Mouse (Mus musculus): ENCODE measurements at regions not wholly inside any gene's neighbourhood (a gene's known extent, or its start where the extent isn't known, plus 50 kb on each side); places are given as distances from the start of the nearest gene placed in this dataset.

DNA sequence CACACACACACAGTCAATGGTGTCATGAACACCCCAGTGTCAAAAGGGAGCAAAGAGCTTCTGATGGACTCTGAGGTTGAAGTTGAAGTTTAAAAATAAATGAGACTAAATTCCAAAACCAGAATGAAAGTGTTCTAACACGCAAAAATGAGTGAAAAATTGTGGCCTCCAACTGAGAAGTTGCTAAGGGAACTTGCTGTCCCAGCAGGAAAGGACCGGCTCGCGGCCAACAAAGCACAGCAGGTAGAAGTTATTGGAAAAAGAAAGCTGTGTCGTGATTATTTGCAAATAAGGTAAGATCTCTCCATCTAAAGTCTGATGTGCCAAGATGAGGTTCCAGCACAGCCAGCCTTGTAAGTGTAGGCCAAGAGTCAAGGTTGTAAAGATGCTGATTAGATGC, 169.7 kb downstream of the Nrp2 start:
- H3K9ac ChIP-seq = no peak overlapping the region
- no peak overlapping the region for H3K27ac ChIP-seq (ENCODE audit: low read depth)
- H3K4me3 ChIP-seq (ENCODE audit: low read depth, low read length) = no peak overlapping the region
- H3K9me3 ChIP-seq (ENCODE audit: low read depth, low read length) = no peaks in the 10 kb centered on the region
- DNase-seq (no peak), ATAC-seq (ENCODE audit: insufficient read depth) (no peak)
- H3K36me3 ChIP-seq (ENCODE audit: insufficient read depth) = no peaks in the 10 kb centered on the region
- 92% methylated on average over 5 of the region's 5 CpGs for WGBS
- H3K4me2 ChIP-seq = no peak overlapping the region
- no peaks in the 10 kb centered on the region for H3K27me3 ChIP-seq (ENCODE audit: insufficient read depth, low read length)
- TF ChIP-seq CTCF (IDR thresholded peaks at IDR 0.05; ENCODE audit: low read depth) = no peak
- H3K4me1 ChIP-seq (ENCODE audit: insufficient read depth) = no peaks in the 10 kb centered on the region

DNA sequence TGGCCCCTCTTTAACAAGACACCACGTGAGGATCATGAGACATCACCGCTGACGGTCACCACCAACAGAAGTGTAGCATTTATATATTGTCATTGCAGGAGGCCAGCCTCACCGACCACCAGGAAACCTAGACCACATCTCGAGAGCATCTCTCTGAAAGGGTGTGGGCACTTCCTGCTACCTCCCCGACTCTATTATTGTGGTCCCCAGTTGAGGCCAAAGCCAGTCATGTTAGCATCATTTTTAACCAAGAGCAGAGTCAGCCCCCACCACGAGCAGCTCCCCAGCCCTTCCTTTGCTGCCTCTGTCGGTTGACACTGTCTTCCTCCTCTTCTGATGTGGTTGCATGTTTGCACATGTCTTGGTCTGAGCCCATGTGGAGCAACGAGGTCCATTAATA, 172.5 kb downstream of the Nrp2 start:
- no peak overlapping the region for H3K27ac ChIP-seq (ENCODE audit: low read depth)
- ATAC-seq (ENCODE audit: insufficient read depth) = no peak

DNA sequence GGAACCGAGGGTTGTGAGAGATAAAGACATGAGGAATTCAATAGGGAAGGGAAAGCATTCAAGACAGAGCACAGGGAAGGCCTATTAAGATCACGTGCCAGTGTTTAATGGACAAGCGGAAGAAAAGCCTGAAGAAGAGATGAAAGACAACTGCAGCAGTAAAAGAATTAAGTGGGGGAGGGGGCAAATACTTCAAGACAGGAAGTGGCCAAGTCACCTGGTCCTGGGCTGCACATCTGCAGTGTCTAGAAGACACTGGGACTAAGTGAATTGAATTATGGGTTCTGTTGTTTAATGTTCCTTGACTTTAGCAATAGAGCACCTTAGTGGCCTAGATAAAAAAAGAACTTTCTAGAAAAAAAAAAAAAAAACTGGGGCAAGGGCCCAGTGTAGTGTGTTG, 173.6 kb downstream of the Nrp2 start:
- H3K4me3 ChIP-seq (ENCODE audit: low read depth, low read length) = no peak overlapping the region
- ATAC-seq (ENCODE audit: insufficient read depth) = no peak
- H3K9me3 ChIP-seq (ENCODE audit: low read depth, low read length) = no peaks in the 10 kb centered on the region
- no peak overlapping the region for H3K9ac ChIP-seq
- H3K36me3 ChIP-seq (ENCODE audit: insufficient read depth) = no peaks in the 10 kb centered on the region
- no peaks in the 10 kb centered on the region for H3K4me1 ChIP-seq (ENCODE audit: insufficient read depth)
- DNase-seq = no peak
- no peaks in the 10 kb centered on the region for H3K27me3 ChIP-seq (ENCODE audit: insufficient read depth, low read length)
- no peak overlapping the region for H3K27ac ChIP-seq (ENCODE audit: low read depth)
- no peak overlapping the region for H3K4me2 ChIP-seq
- TF ChIP-seq CTCF (IDR thresholded peaks at IDR 0.05; ENCODE audit: low read depth) = no peak
- WGBS = 61% methylated on average over 3 of the region's 3 CpGs

More for the DNA sequence above, 172.5 kb downstream of the Nrp2 start:
- DNase-seq = no peak
- no peaks in the 10 kb centered on the region for H3K36me3 ChIP-seq (ENCODE audit: insufficient read depth)
- no peak overlapping the region for H3K4me2 ChIP-seq
- H3K27me3 ChIP-seq (ENCODE audit: insufficient read depth, low read length) = no peaks in the 10 kb centered on the region
- TF ChIP-seq CTCF (IDR thresholded peaks at IDR 0.05; ENCODE audit: low read depth) = no peak
- no peaks in the 10 kb centered on the region for H3K9me3 ChIP-seq (ENCODE audit: low read depth, low read length)
- 75% methylated on average over 9 of the region's 9 CpGs for WGBS
- H3K4me1 ChIP-seq (ENCODE audit: insufficient read depth) = no peaks in the 10 kb centered on the region
- no peak overlapping the region for H3K9ac ChIP-seq
- H3K4me3 ChIP-seq (ENCODE audit: low read depth, low read length) = no peak overlapping the region

DNA sequence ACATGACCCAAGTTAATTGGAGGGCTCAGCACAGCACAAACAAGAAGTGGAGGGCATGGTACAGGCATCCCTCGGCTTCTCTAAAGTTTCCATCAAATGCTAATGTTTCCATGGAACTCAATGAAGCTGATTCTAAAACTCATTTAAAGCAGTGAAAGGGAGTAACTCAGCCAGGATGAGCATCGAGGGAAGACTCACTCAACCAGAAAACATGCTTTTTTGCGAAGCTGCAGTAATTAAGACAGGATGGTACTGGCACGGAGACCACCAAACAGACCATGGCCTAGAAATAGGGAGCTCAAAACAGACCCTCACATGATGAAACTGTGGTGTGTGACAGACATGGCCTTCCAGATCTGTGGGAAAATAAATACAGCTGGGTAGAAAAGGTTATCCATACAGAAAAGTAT, 177.8 kb downstream of the Nrp2 start:
- 78% methylated on average over 4 of the region's 4 CpGs for WGBS
- ATAC-seq (ENCODE audit: insufficient read depth) (no peak), DNase-seq (no peak)
- no peaks in the 10 kb centered on the region for H3K27me3 ChIP-seq (ENCODE audit: insufficient read depth, low read length)
- TF ChIP-seq CTCF (IDR thresholded peaks at IDR 0.05; ENCODE audit: low read depth) = no peak
- H3K4me1 ChIP-seq (ENCODE audit: insufficient read depth) = no peaks in the 10 kb centered on the region
- no peaks in the 10 kb centered on the region for H3K9me3 ChIP-seq (ENCODE audit: low read depth, low read length)
- no peak overlapping the region for H3K9ac ChIP-seq
- no peak overlapping the region for H3K4me2 ChIP-seq
- H3K27ac ChIP-seq (ENCODE audit: low read depth) = no peak overlapping the region
- no peak overlapping the region for H3K4me3 ChIP-seq (ENCODE audit: low read depth, low read length)
- H3K36me3 ChIP-seq (ENCODE audit: insufficient read depth) = no peaks in the 10 kb centered on the region

DNA sequence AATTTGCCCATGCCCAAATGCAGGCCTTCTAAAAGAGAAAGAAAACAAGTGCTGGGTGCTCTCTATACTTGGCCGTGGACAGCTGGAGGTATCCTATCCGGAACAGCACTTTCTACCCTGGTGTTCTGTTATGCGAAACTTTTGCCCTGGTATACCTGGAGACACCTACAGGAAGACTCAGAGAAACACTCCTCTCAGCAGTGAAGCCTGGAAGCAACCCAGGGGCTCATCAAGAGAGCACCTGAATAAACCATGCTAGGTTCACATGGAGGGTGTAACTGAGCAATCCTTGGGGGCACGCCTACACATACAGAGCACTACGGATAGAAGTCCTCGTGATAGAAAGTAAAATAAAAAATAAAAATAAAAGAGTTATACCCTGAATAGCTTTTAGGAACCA, 178.4 kb downstream of the Nrp2 start:
- no peak for DNase-seq
- no peak for TF ChIP-seq CTCF (IDR thresholded peaks at IDR 0.05; ENCODE audit: low read depth)
- no peak overlapping the region for H3K9ac ChIP-seq
- no peak overlapping the region for H3K27ac ChIP-seq (ENCODE audit: low read depth)
- no peak for ATAC-seq (ENCODE audit: insufficient read depth)
- no peaks in the 10 kb centered on the region for H3K27me3 ChIP-seq (ENCODE audit: insufficient read depth, low read length)
- 77% methylated on average over 6 of the region's 6 CpGs for WGBS
- H3K9me3 ChIP-seq (ENCODE audit: low read depth, low read length) = no peaks in the 10 kb centered on the region
- no peaks in the 10 kb centered on the region for H3K36me3 ChIP-seq (ENCODE audit: insufficient read depth)
- no peaks in the 10 kb centered on the region for H3K4me1 ChIP-seq (ENCODE audit: insufficient read depth)
- no peak overlapping the region for H3K4me2 ChIP-seq
- no peak overlapping the region for H3K4me3 ChIP-seq (ENCODE audit: low read depth, low read length)

DNA sequence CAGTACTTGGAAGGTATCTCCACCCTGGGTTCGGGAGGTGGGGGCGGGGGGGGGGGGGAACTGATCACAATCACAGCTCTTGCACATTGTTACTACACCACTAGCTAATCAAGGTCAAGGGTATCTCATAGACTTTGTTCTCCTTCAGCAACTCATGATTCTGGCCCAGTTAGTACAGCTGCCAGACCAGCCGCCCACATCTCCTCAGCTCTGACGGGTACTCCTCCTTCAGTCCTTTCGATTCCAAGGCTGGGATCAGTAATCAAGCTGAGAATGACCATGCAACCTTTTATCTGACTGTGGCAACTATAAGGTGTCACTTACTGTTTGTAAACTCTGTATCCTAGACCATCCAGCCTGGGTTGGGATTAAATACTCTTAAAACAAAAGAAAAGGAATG, 178.9 kb downstream of the Nrp2 start:
- Histone ChIP-seq H3K9ac (no peak overlapping the region), H3K27ac (ENCODE audit: low read depth) (no peak overlapping the region), H3K36me3 (ENCODE audit: insufficient read depth) (no peaks in the 10 kb centered on the region), H3K4me2 (no peak overlapping the region), H3K27me3 (ENCODE audit: insufficient read depth, low read length) (no peaks in the 10 kb centered on the region), H3K4me1 (ENCODE audit: insufficient read depth) (no peaks in the 10 kb centered on the region), H3K4me3 (ENCODE audit: low read depth, low read length) (no peak overlapping the region), H3K9me3 (ENCODE audit: low read depth, low read length) (no peaks in the 10 kb centered on the region)
- WGBS = 84% methylated on average over 5 of the region's 5 CpGs
- no peak for TF ChIP-seq CTCF (IDR thresholded peaks at IDR 0.05; ENCODE audit: low read depth)
- ATAC-seq (ENCODE audit: insufficient read depth) = no peak
- no peak for DNase-seq

DNA sequence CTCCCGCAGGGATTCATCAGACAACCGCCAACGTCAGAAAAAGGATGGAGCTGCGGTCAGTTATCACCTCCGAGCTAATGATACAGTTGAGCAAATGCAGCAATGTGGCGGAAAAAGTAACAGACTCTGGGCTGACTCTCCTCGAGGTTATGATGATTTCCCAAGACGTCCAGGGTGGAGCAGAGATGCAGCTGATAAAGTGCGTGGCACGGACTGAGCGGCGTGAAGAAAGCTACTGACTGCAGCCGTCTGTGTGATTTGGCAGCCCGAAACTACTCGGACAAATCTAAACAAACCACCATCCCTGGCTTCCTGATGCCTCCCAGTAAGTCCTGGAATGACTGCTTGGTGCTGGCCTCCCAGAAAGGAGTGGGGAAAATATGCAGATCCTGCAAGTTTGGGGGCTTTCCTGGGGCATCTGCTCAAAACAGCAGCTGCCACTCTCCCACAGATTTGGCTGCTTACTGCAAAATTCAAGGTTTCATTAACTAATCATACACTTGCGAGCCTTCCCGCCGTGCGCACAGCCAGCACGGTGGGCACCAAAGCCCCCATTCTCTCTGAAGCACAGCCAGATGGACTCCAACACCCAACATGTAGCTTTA, 181.9 kb downstream of the Nrp2 start:
- Histone ChIP-seq H3K4me1 (ENCODE audit: insufficient read depth) (no peaks in the 10 kb centered on the region), H3K4me2 (peak overlapping the region; percentile 35), H3K27me3 (ENCODE audit: insufficient read depth, low read length) (no peaks in the 10 kb centered on the region), H3K36me3 (ENCODE audit: insufficient read depth) (no peaks in the 10 kb centered on the region), H3K9ac (no peak overlapping the region), H3K27ac (ENCODE audit: low read depth) (0 out of 2 replicates have a peak overlapping the region, but pooled peaks have one; percentile 4), H3K4me3 (ENCODE audit: low read depth, low read length) (no peak overlapping the region), H3K9me3 (ENCODE audit: low read depth, low read length) (no peaks in the 10 kb centered on the region)
- DNase-seq (peak; percentile 57), ATAC-seq (ENCODE audit: insufficient read depth) (peak; percentile 59; the same call in 1 of the 2 replicates)
- WGBS = 37% methylated on average over 20 of the region's 20 CpGs
- TF ChIP-seq CTCF (IDR thresholded peaks at IDR 0.05; ENCODE audit: low read depth) = no peak
